Mouse (Mus musculus) CH12.LX (cell line): Measurements from ENCODE around the gene Tigd3. TPM values are rescaled to one million over a fixed set of nuclear protein-coding genes. Genes with fewer than 3 reads are reported as not detected.

Experiments used
- DNase-seq: peaks from one replicate; pipeline ENCODE4 v3.0.0-alpha.2; 2013; ENCODE audit errors: extremely low read depth
- H3K27ac ChIP-seq: 2 replicates; pipeline ENCODE4 v1.5.1; 2012; ENCODE audit warnings: low read depth, mild to moderate bottlenecking, control low read depth, moderate library complexity; ENCODE audit not compliant: insufficient read depth
- H3K27me3 ChIP-seq: replicated peaks from 2 replicates; pipeline ENCODE3; 2012; ENCODE audit warnings: inconsistent platforms
- H3K36me3 ChIP-seq, 2 experiments: replicated peaks in 1 of 2; 2 replicates each; pipeline versions ENCODE3 to v1.6.1; 2012; ENCODE audit warnings: inconsistent platforms in 1 of 2, low read length in 1 of 2, mild to moderate bottlenecking in 1 of 2, mixed read lengths in 1 of 2, moderate library complexity in 1 of 2; ENCODE audit not compliant: control insufficient read depth in 1 of 2, insufficient read depth in 1 of 2
- H3K4me1 ChIP-seq, 2 experiments: 2 replicates each; pipeline ENCODE4 v1.6.1; 2012; ENCODE audit warnings: inconsistent platforms in 1 of 2, moderate library complexity in 1 of 2; ENCODE audit not compliant: insufficient read depth in 2 of 2, control insufficient read depth in 1 of 2
- H3K4me2 ChIP-seq: 2 replicates; pipeline ENCODE4 v1.6.1; 2012; ENCODE audit warnings: low read depth, mild to moderate bottlenecking, control low read depth; ENCODE audit not compliant: poor library complexity, insufficient read depth, severe bottlenecking
- H3K4me3 ChIP-seq, 3 experiments: fragments of 150-350 bp in 1 of 3; sonication (generic) in 1 of 3; replicated peaks in 1 of 3; 2 replicates each; pipeline versions ENCODE3 to v1.5.1; 2011 to 2012; ENCODE audit warnings: low read depth in 2 of 3, low read length in 2 of 3, mild to moderate bottlenecking in 2 of 3, moderate library complexity in 2 of 3, control low read depth in 1 of 3, improper control_type of control experiment in 1 of 3, inconsistent platforms in 1 of 3, mixed read lengths in 1 of 3; ENCODE audit not compliant: poor library complexity in 1 of 3
- H3K79me2 ChIP-seq: replicated peaks from 2 replicates; pipeline ENCODE4 v1.6.1; 2012; ENCODE audit warnings: mild to moderate bottlenecking, moderate library complexity; ENCODE audit not compliant: control insufficient read depth, poor library complexity, insufficient read depth, severe bottlenecking; ENCODE audit errors: extremely low read depth
- H3K9ac ChIP-seq: 2 replicates; pipeline ENCODE4 v1.6.1; 2012; ENCODE audit warnings: low read depth, mild to moderate bottlenecking, control low read depth, moderate library complexity; ENCODE audit not compliant: insufficient read depth
- H3K9me3 ChIP-seq: replicated peaks from 2 replicates; pipeline ENCODE3; 2012; ENCODE audit warnings: low read length, inconsistent platforms, mixed read lengths
- BHLHE40 ChIP-seq: IDR thresholded peaks from 2 replicates; pipeline ENCODE4 v1.6.1; 2011; ENCODE audit warnings: mild to moderate bottlenecking, low read depth, low read length, improper control_type of control experiment
- CHD1 ChIP-seq: IDR thresholded peaks from 2 replicates; pipeline ENCODE4 v1.6.1; 2012; ENCODE audit warnings: low read depth, low read length, improper control_type of control experiment, inconsistent platforms
- CHD2 ChIP-seq: IDR thresholded peaks from 2 replicates; pipeline ENCODE4 v1.6.1; 2011; ENCODE audit warnings: low read length, improper control_type of control experiment
- CTCF ChIP-seq, 2 experiments: IDR thresholded peaks in 1 of 2; conservative IDR thresholded peaks in 1 of 2; 2 replicates each; pipeline ENCODE4 v1.5.1; 2011 to 2012; ENCODE audit warnings: low read depth in 2 of 2, low read length in 2 of 2, improper control_type of control experiment in 1 of 2, inconsistent platforms in 1 of 2, mild to moderate bottlenecking in 1 of 2, moderate library complexity in 1 of 2
- ELF1 ChIP-seq: IDR thresholded peaks from 2 replicates; pipeline ENCODE4 v1.6.1; 2014; ENCODE audit warnings: low read depth, mild to moderate bottlenecking, inconsistent platforms, low read length, improper control_type of control experiment
- GABPA ChIP-seq: IDR thresholded peaks from 2 replicates; pipeline ENCODE4 v1.6.1; 2012; ENCODE audit warnings: low read depth, low read length, improper control_type of control experiment, inconsistent platforms; ENCODE audit not compliant: insufficient replicate concordance
- HCFC1 ChIP-seq: IDR thresholded peaks from 2 replicates; pipeline ENCODE4 v1.6.1; 2012; ENCODE audit warnings: low read depth, mild to moderate bottlenecking, inconsistent platforms, low read length, improper control_type of control experiment
- JUND ChIP-seq: conservative IDR thresholded peaks from 2 replicates; pipeline ENCODE4 v1.6.1; 2011; ENCODE audit warnings: low read depth, low read length, improper control_type of control experiment
- MAFK ChIP-seq: IDR thresholded peaks from 2 replicates; pipeline ENCODE4 v1.6.1; 2011; ENCODE audit warnings: low read length, improper control_type of control experiment; ENCODE audit not compliant: insufficient replicate concordance
- MAZ ChIP-seq: IDR thresholded peaks from 2 replicates; pipeline ENCODE4 v1.6.1; 2012; ENCODE audit warnings: low read depth, mild to moderate bottlenecking, inconsistent platforms, low read length, improper control_type of control experiment, moderate library complexity
- MEF2A ChIP-seq: IDR thresholded peaks from 2 replicates; pipeline ENCODE4 v1.6.1; 2014; ENCODE audit warnings: low read depth, mild to moderate bottlenecking, inconsistent platforms, low read length, improper control_type of control experiment, borderline replicate concordance
- MXI1 ChIP-seq: IDR thresholded peaks from 2 replicates; pipeline ENCODE4 v1.6.1; 2011; ENCODE audit warnings: mild to moderate bottlenecking, low read depth, low read length, improper control_type of control experiment
- MYC ChIP-seq: IDR thresholded peaks from 2 replicates; pipeline ENCODE4 v1.6.1; 2011; ENCODE audit warnings: low read depth, mild to moderate bottlenecking, improper control_type of control experiment, low read length
- NELFE ChIP-seq: IDR thresholded peaks from 2 replicates; pipeline ENCODE4 v1.6.1; 2011; ENCODE audit warnings: low read depth, low read length, improper control_type of control experiment
- NRF1 ChIP-seq: IDR thresholded peaks from 2 replicates; pipeline ENCODE4 v1.6.1; 2014; ENCODE audit warnings: low read depth, mild to moderate bottlenecking, inconsistent platforms, low read length, improper control_type of control experiment, moderate library complexity
- POLR2A ChIP-seq: IDR thresholded peaks from 2 replicates; pipeline ENCODE4 v1.6.1; 2011; ENCODE audit warnings: low read depth, mild to moderate bottlenecking, improper control_type of control experiment, low read length
- POLR2AphosphoS2 ChIP-seq: IDR thresholded peaks from 2 replicates; pipeline ENCODE4 v1.6.1; 2011; ENCODE audit warnings: low read depth, low read length, improper control_type of control experiment
- RAD21 ChIP-seq: IDR thresholded peaks from 2 replicates; pipeline ENCODE4 v1.6.1; 2011; ENCODE audit warnings: low read depth, mild to moderate bottlenecking, low read length, improper control_type of control experiment, moderate library complexity
- RCOR1 ChIP-seq: conservative IDR thresholded peaks from 2 replicates; pipeline ENCODE4 v1.6.1; 2012; ENCODE audit warnings: low read depth, mild to moderate bottlenecking, inconsistent platforms, low read length, improper control_type of control experiment
- TCF12 ChIP-seq: IDR thresholded peaks from 2 replicates; pipeline ENCODE4 v1.6.1; 2014; ENCODE audit warnings: low read depth, mild to moderate bottlenecking, inconsistent platforms, low read length, improper control_type of control experiment
- UBTF ChIP-seq: IDR thresholded peaks from 2 replicates; pipeline ENCODE4 v1.6.1; 2012; ENCODE audit warnings: low read depth, mild to moderate bottlenecking, inconsistent platforms, low read length, improper control_type of control experiment, moderate library complexity
- USF1 ChIP-seq: IDR thresholded peaks from 2 replicates; pipeline ENCODE4 v1.6.1; 2014; ENCODE audit warnings: low read depth, mild to moderate bottlenecking, inconsistent platforms, low read length, improper control_type of control experiment
- USF2 ChIP-seq: conservative IDR thresholded peaks from 2 replicates; pipeline ENCODE4 v1.6.1; 2011; ENCODE audit warnings: low read depth, low read length, improper control_type of control experiment
- ZC3H11A ChIP-seq: IDR thresholded peaks from 2 replicates; pipeline ENCODE4 v1.6.1; 2012; ENCODE audit warnings: low read depth, mild to moderate bottlenecking, inconsistent platforms, low read length, improper control_type of control experiment
- ZKSCAN1 ChIP-seq: IDR thresholded peaks from 2 replicates; pipeline ENCODE4 v1.6.1; 2012; ENCODE audit warnings: low read depth, inconsistent platforms, low read length, improper control_type of control experiment, borderline replicate concordance
- ZMIZ1 ChIP-seq: IDR thresholded peaks from 2 replicates; pipeline ENCODE4 v1.6.1; 2012; ENCODE audit warnings: low read depth, mild to moderate bottlenecking, inconsistent platforms, low read length, improper control_type of control experiment
- ZNF384 ChIP-seq: IDR thresholded peaks from 2 replicates; pipeline ENCODE4 v1.6.1; 2012; ENCODE audit warnings: low read depth, low read length, improper control_type of control experiment, inconsistent platforms
- dilution Hi-C: fragments of 300-500 bp; cut with MboI; formaldehyde crosslinking; loops from 2 replicates; pipeline ENCODE4 v1.14.3; 2020; ENCODE audit warnings: low sequenced_read_pairs; ENCODE audit not compliant: extremely low pct_unique_long_range_greater_than_20kb, extremely low pct_ligation_motif_present
- in situ Hi-C: fragments of 300-500 bp; cut with MboI; formaldehyde crosslinking; loops from 3 replicates; pipeline ENCODE4 v1.14.3; 2019; ENCODE audit warnings: low sequenced_read_pairs, low pct_ligation_motif_present, low pct_unique_long_range_greater_than_20kb, mixed read lengths
- polyA plus RNA-seq: library from polyadenylated mRNA; unstranded; fragments of >175 nt; gene quantifications from 2 replicates; pipeline ENCODE4 v1.2.1, GENCODE M21; 2012; ENCODE audit warnings: low read depth; ENCODE audit not compliant: insufficient read length
- total RNA-seq, 2 experiments: library from RNA; depleted of rRNA; stranded (reverse); fragments of 300-350 nt in 1 of 2; fragments of >200 nt in 1 of 2; gene quantifications; 2 replicates each; pipeline ENCODE4 v1.2.3; 2012 to 2014

Gene Tigd3
- total and polyA plus RNA-seq, 3 experiments = 0.67 to 1.6 (median 1.4) TPM

DNA sequence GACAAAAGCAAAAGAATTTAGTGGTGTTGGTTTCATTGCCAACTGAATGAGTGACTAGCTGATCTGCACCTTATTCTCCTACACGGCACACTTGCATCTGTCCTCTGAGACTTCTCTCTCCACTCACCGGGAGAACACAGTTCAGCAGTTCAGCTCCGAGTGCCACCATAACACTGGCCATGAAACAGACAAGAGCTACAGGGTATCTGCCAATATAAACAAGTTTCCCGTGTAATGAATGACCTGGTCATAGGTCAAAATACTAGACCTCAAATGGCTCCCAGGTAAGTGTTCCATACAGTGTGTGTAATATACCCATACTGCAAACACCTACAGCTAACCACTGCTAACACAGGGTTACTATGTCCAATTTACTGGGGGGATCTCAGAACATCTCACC is 4.7 kb downstream of the Tigd3 start:
- Histone ChIP-seq H3K4me2 (no peak overlapping the region), H3K9me3 (no peaks in the 10 kb centered on the region), H3K9ac (no peak overlapping the region), H3K4me1 (peaks cover 2 to 6% of the 10 kb centered on the region in 2 experiments; a peak in 1 of 4 replicates), H3K36me3 (peaks cover 15 to 65% of the 10 kb centered on the region in 2 experiments), H3K79me2 (no peaks in the 10 kb centered on the region), H3K27ac (no peak overlapping the region), H3K4me3 (no peak overlapping the region), H3K27me3 (no peaks in the 10 kb centered on the region)
- DNase-seq = no peak
- TF ChIP-seq JUND (no peak), MAZ (no peak), ZMIZ1 (no peak), MAFK (no peak), CTCF (conservative IDR thresholded peaks at IDR 0.05 in 1 of 2, IDR thresholded peaks at IDR 0.05 in 1 of 2; ENCODE audit: low read depth in 2 of 2, low read length in 2 of 2) (no peak), BHLHE40 (no peak), POLR2AphosphoS2 (no peak), MYC (no peak), ZKSCAN1 (no peak), RAD21 (no peak), POLR2A (no peak), CHD2 (no peak), TCF12 (no peak), ZNF384 (no peak), HCFC1 (no peak), USF2 (no peak), GABPA (no peak), ZC3H11A (no peak), CHD1 (no peak), NELFE (no peak)
- in situ Hi-C loops = no loop called here
- dilution Hi-C loops = no loop called here

- Histone ChIP-seq H3K9ac (no peak overlapping the region), H3K9me3 (no peaks in the 10 kb centered on the region), H3K79me2 (no peaks in the 10 kb centered on the region)
Measured at GRCm38 (mm10) chr19:5887234-5887815, 6.6 kb downstream of the Tigd3 start.

More at GRCm38 (mm10) chr19:5887234-5887815, 6.6 kb downstream of the Tigd3 start:
- no peaks in the 10 kb centered on the region for H3K27me3 ChIP-seq
- no peak overlapping the region for H3K4me2 ChIP-seq
- no peaks in the 10 kb centered on the region for H3K4me1 ChIP-seq
- peaks cover 18 to 68% of the 10 kb centered on the region in 2 experiments for H3K36me3 ChIP-seq
- TF ChIP-seq MXI1 (no peak), ELF1 (no peak), POLR2AphosphoS2 (no peak), HCFC1 (no peak), MEF2A (no peak), RCOR1 (no peak), MYC (no peak), NELFE (no peak), UBTF (no peak), JUND (no peak), POLR2A (no peak), USF1 (no peak), RAD21 (no peak), CHD2 (no peak), NRF1 (no peak)
- dilution Hi-C loops (no loop called here), in situ Hi-C loops (no loop called here)
- no peak overlapping the region for H3K4me3 ChIP-seq
- H3K27ac ChIP-seq = no peak overlapping the region
- no peak for DNase-seq
